Mouse (Mus musculus) forebrain, embryonic 14.5 days (tissue): Measurements from ENCODE around the gene Usp48. TPM values are rescaled to one million over a fixed set of nuclear protein-coding genes. Genes with fewer than 3 reads are reported as not detected.
"Not testable (repeated sequence)": the region's sequence is repeated elsewhere in the genome, so short reads cannot be mapped to it uniquely, and the experiment has no call there.

Experiments
- ATAC-seq: fragments of 200-750 bp; cut with Nextera tagmentation; 2 replicates; pipeline ENCODE4 v1.8.0; 2017; ENCODE audit warnings: mild to moderate bottlenecking, moderate library complexity
- DNase-seq: peaks from one replicate; pipeline ENCODE4 v3.0.0-alpha.2; 2015; ENCODE audit warnings: low spot score
- H3K27ac ChIP-seq: fragments of 300-500 bp; sonication (generic); 2 replicates; pipeline ENCODE4 v1.5.1; 2014; ENCODE audit warnings: low read depth, mild to moderate bottlenecking, control low read depth, low read length, moderate library complexity
- H3K27me3 ChIP-seq: fragments of 300-500 bp; sonication (generic); replicated peaks from 2 replicates; pipeline ENCODE4 v1.6.1; 2014; ENCODE audit warnings: low read length, control low read depth, mixed read lengths; ENCODE audit not compliant: control insufficient read depth, insufficient read depth
- H3K36me3 ChIP-seq: fragments of 300-500 bp; sonication (generic); 2 replicates; pipeline ENCODE4 v1.6.1; 2014; ENCODE audit warnings: low read length, control low read depth; ENCODE audit not compliant: control insufficient read depth, insufficient read depth
- H3K4me1 ChIP-seq: fragments of 300-500 bp; sonication (generic); 2 replicates; pipeline ENCODE4 v1.6.1; 2014; ENCODE audit warnings: antibody characterized with exemption, low read length, control low read depth; ENCODE audit not compliant: control insufficient read depth, insufficient read depth
- H3K4me2 ChIP-seq: fragments of 300-500 bp; sonication (generic); 2 replicates; pipeline ENCODE4 v1.6.1; 2014; ENCODE audit warnings: mild to moderate bottlenecking, control low read depth, low read length
- H3K4me3 ChIP-seq: fragments of 300-500 bp; sonication (generic); 2 replicates; pipeline ENCODE4 v1.5.1; 2014; ENCODE audit warnings: low read depth, low read length, control low read depth
- H3K9ac ChIP-seq: fragments of 300-500 bp; sonication (generic); 2 replicates; pipeline ENCODE4 v1.6.1; 2014; ENCODE audit warnings: mild to moderate bottlenecking, low read length, control low read depth, moderate library complexity
- H3K9me3 ChIP-seq: fragments of 300-500 bp; sonication (generic); replicated peaks from 2 replicates; pipeline ENCODE4 v1.6.1; 2016; ENCODE audit warnings: low read length, control low read depth, mixed read lengths; ENCODE audit not compliant: control insufficient read depth
- WGBS: fragments of 180-500 bp; shearing (Covaris S2); extraction: QIAGEN DNeasy Blood & Tissue Kit; methylation state at CpG from one replicate; pipeline ENCODE4 v1.1.7; 2014; 5-methylcytosine and 5-hydroxymethylcytosine counted together
- polyA plus RNA-seq: library from polyadenylated mRNA; unstranded; fragments of >200 nt; fragmentation: Nextera tagmentation; extraction: Ambion mirVana; gene quantifications from 2 replicates; pipeline ENCODE4 v1.2.1, GENCODE M21; 2014

Usp48 gene
- polyA plus RNA-seq, 1 experiment from 2014 or later = 52.4 TPM

DNA sequence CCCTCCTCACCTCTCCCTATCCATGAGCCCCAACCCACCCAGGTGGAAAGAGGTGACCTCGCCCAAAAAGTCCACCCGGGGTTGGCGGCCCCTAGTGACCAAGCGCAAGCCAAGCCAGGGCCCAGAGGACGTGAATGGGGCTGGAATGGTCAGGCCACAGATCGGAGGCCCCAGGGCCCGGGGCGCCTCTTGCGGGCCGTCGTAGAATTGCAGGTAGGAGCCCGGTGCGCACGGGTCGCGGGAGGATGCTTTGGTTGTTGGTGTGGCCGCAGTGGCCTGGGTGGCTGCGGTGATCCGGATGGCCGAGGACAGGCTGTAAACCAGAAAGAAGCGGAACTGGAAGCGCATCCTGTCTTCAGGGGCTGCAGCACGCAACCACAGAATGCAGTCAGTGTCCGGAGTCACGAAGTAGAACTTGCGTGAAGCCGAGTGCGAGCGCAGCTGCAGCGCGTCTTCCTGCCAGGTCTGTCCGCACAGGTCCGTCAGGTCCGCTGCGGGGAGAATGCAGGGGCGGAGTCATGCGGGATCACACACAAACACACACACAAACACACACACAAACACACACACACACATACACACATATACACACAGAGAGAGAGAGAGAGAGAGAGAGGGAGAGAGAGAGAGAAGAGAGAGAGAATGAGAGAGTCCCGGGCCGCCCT is 15.2 kb upstream of the Usp48 start:
- Histone ChIP-seq H3K9me3 (no peaks in the 10 kb centered on the region), H3K27me3 (0 out of 2 replicates have a peak, but pooled peaks cover 9% of the 10 kb centered on the region), H3K4me1 (0 out of 2 replicates have a peak, but pooled peaks cover 2% of the 10 kb centered on the region), H3K4me2 (peak overlapping the region; percentile 54), H3K4me3 (peak overlapping the region; percentile 25), H3K36me3 (no peaks in the 10 kb centered on the region), H3K9ac (peak overlapping the region; percentile 40), H3K27ac (no peak overlapping the region)
- DNase-seq (peak; percentile 35), ATAC-seq (no peak)
- WGBS = 4% methylated on average over 39 of the region's 39 CpGs

- ATAC-seq (no peak), DNase-seq (no peak)
- no peaks in the 10 kb centered on the region for H3K36me3 ChIP-seq
- H3K27ac ChIP-seq = no peak overlapping the region
- H3K4me1 ChIP-seq = 0 out of 2 replicates have a peak, but pooled peaks cover 2% of the 10 kb centered on the region
- WGBS = 60% methylated on average over 4 of the region's 4 CpGs
- H3K4me2 ChIP-seq = no peak overlapping the region
- no peak overlapping the region for H3K4me3 ChIP-seq
- no peaks in the 10 kb centered on the region for H3K9me3 ChIP-seq
- no peak overlapping the region for H3K9ac ChIP-seq
- H3K27me3 ChIP-seq = 0 out of 2 replicates have a peak, but pooled peaks cover 9% of the 10 kb centered on the region
Measured at GRCm38 (mm10) chr4:137579789-137580188, 13.8 kb upstream of the Usp48 start.

DNA sequence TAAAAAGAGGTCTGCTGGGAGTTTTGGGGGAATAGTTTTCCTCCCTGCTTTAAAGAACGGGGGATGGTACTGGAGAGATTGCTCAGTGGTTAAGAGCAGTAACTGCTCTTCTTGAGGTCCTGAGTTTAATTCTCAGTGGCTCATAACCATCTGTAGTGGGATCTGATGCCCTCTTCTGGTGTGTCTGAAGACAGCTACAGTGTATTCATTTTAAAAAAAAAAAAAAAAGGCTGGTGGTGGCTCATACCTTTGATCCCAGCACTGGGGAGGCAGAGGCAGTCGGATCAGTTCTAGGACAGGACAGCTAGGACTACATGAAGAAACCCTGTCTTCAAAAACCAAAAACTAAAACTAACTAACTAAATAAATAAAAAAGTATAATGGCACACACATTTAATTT is 13.3 kb upstream of the Usp48 start:
- Histone ChIP-seq H3K4me3 (no peak overlapping the region), H3K9me3 (no peaks in the 10 kb centered on the region), H3K4me1 (0 out of 2 replicates have a peak, but pooled peaks cover 2% of the 10 kb centered on the region), H3K9ac (no peak overlapping the region), H3K36me3 (no peaks in the 10 kb centered on the region), H3K4me2 (no peak overlapping the region), H3K27me3 (0 out of 2 replicates have a peak, but pooled peaks cover 9% of the 10 kb centered on the region), H3K27ac (no peak overlapping the region)
- no peak for ATAC-seq
- WGBS = 61% methylated on average over 2 of the region's 2 CpGs
- no peak for DNase-seq

DNA sequence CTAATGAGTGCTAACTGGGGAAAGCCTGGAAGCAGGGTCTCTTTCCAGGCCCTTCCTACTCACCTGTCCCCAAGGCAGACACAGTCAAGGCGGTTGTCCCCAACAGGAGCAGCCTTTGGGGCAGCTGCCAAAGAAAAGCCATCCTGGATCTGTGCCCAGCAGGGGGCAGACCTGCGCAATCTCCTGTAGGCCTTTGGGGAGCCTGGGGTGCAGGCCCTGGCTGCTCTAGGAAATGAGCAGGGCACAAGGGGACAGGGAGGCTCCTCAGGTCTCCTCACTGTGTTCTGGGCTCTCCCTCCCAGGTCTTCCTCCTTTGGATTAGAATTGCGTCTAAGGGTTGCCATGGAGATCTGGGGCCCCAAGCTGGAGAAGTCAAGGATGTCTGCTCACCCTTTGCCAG is 11.7 kb upstream of the Usp48 start:
- Histone ChIP-seq H3K9me3 (no peaks in the 10 kb centered on the region), H3K4me3 (no peak overlapping the region), H3K9ac (no peak overlapping the region), H3K36me3 (no peaks in the 10 kb centered on the region), H3K4me1 (0 out of 2 replicates have a peak, but pooled peaks cover 2% of the 10 kb centered on the region), H3K27ac (no peak overlapping the region), H3K4me2 (no peak overlapping the region), H3K27me3 (0 out of 2 replicates have a peak, but pooled peaks cover 9% of the 10 kb centered on the region)
- ATAC-seq = no peak
- peak; percentile 8 for DNase-seq
- WGBS = 31% methylated on average over 3 of the region's 3 CpGs

DNA sequence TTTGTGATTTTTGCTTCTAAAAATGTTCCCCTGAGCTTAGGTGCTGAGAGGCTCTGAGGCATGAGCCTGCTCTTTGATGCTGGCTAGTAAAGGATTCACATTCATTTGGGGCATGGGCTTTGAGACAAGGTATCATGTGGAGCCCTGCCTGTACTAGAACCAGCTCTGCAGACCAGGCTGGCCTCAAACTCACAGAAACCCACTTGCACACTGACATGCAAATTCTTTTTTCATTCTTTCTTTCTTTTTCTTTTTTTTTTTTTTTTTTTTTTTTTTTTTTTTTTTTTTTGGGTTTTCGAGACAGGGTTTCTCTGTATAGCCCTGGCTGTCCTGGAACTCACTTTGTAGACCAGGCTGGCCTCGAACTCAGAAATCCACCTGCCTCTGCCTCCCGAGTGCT is 4.5 kb upstream of the Usp48 start:
- not testable (repeated sequence) for H3K36me3 ChIP-seq, ATAC-seq, H3K9me3 ChIP-seq, H3K9ac ChIP-seq, H3K4me3 ChIP-seq, H3K4me1 ChIP-seq, H3K4me2 ChIP-seq, H3K27me3 ChIP-seq, DNase-seq, H3K27ac ChIP-seq
- 100% methylated on average over 2 of the region's 3 CpGs for WGBS

DNA sequence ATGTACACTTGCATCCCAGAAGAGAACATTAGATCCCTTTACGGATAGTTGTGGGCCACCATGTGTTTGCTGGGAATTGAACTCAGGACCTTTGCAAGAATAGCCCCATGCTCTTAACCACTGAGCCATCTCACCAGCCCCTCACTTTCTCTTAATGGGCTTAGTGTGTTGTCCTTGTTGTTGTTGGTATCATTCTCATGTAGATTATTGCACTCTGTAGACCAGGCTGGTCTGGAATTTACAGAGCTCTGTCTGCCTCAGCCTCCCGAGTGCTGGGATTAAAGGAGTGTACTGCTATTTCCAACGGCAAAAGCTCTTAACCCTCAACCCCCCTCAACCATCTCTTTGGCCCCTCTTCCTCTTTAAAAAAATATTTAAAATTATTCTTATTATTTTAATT is 4.0 kb upstream of the Usp48 start:
- no peak for ATAC-seq
- Histone ChIP-seq H3K9me3 (no peaks in the 10 kb centered on the region), H3K9ac (no peak overlapping the region), H3K4me1 (no peaks in the 10 kb centered on the region), H3K36me3 (no peaks in the 10 kb centered on the region), H3K4me3 (no peak overlapping the region), H3K4me2 (no peak overlapping the region), H3K27me3 (no peaks in the 10 kb centered on the region), H3K27ac (no peak overlapping the region)
- WGBS = 85% methylated on average over 3 of the region's 3 CpGs
- no peak for DNase-seq

- H3K27me3 ChIP-seq = no peaks in the 10 kb centered on the region
- no peaks in the 10 kb centered on the region for H3K9me3 ChIP-seq
- no peak overlapping the region for H3K27ac ChIP-seq
- DNase-seq (no peak), ATAC-seq (no peak)
- no peak overlapping the region for H3K4me2 ChIP-seq
- no peak overlapping the region for H3K9ac ChIP-seq
- no peaks in the 10 kb centered on the region for H3K36me3 ChIP-seq
- 80% methylated on average over 4 of the region's 4 CpGs for WGBS
- H3K4me3 ChIP-seq = no peak overlapping the region
- H3K4me1 ChIP-seq = peaks cover 11% of the 10 kb centered on the region
Measured at GRCm38 (mm10) chr4:137590961-137591360, 2.6 kb upstream of the Usp48 start.

DNA sequence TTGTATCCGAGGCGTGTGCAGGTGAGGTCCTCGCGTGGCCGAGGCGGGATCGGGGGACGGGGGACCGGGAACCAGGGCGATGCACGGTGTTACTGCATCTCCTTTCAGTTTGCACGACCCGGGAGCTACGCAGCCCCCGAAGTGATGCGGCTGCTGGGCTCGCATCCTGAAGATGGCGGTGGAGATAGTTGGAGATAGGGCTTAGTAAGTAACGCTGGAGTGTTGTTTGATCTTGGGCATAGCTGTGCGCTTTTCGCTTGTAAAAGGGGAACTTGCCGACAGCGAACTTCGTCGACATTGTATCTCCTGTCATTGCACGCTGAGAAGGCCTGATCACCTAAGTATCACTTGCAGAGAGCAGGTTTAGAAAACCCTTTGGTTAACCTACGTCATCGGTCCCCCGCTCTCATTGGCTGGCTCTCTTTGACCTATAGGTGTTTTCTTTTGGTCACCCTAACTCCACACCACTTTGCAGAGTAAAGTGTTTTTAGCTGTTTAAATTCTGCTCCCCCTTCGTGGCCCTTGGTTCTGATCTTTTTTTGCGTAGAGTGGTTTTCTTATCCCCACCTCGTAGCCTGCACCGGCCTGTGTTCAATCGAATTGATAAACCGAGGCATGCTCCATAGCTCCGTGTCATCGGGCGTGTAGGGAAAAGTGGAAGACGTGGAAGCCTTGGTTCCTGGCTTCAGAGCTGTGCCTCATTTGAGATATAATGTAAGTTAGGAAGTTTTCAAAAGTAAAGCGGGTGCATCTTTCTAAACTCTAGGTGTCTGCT is 1.1 kb downstream of the Usp48 start:
- Histone ChIP-seq H3K9me3 (no peaks in the 10 kb centered on the region), H3K9ac (peak overlapping the region; percentile 88), H3K27me3 (no peaks in the 10 kb centered on the region), H3K36me3 (no peaks in the 10 kb centered on the region), H3K4me2 (peak overlapping the region; percentile 87), H3K4me3 (peak overlapping the region; percentile 81), H3K27ac (peak overlapping the region; percentile 99), H3K4me1 (peaks cover 14% of the 10 kb centered on the region)
- ATAC-seq = no peak; the same call in 1 of the 2 replicates
- WGBS = 5% methylated on average over 40 of the region's 40 CpGs
- DNase-seq = peak; percentile 42
